Mouse (Mus musculus) forebrain, embryonic 14.5 days (tissue): Measurements from ENCODE around the gene Rasl12. TPM values are rescaled to one million over a fixed set of nuclear protein-coding genes. Genes with fewer than 3 reads are reported as not detected.

Experiments used
- ATAC-seq: fragments of 200-750 bp; cut with Nextera tagmentation; 2 replicates; pipeline ENCODE4 v1.8.0; 2017; ENCODE audit warnings: mild to moderate bottlenecking, moderate library complexity
- DNase-seq: peaks from one replicate; pipeline ENCODE4 v3.0.0-alpha.2; 2015; ENCODE audit warnings: low spot score
- H3K27ac ChIP-seq: fragments of 300-500 bp; sonication (generic); 2 replicates; pipeline ENCODE4 v1.5.1; 2014; ENCODE audit warnings: low read depth, mild to moderate bottlenecking, control low read depth, low read length, moderate library complexity
- H3K27me3 ChIP-seq: fragments of 300-500 bp; sonication (generic); replicated peaks from 2 replicates; pipeline ENCODE4 v1.6.1; 2014; ENCODE audit warnings: low read length, control low read depth, mixed read lengths; ENCODE audit not compliant: control insufficient read depth, insufficient read depth
- H3K36me3 ChIP-seq: fragments of 300-500 bp; sonication (generic); 2 replicates; pipeline ENCODE4 v1.6.1; 2014; ENCODE audit warnings: low read length, control low read depth; ENCODE audit not compliant: control insufficient read depth, insufficient read depth
- H3K4me1 ChIP-seq: fragments of 300-500 bp; sonication (generic); 2 replicates; pipeline ENCODE4 v1.6.1; 2014; ENCODE audit warnings: antibody characterized with exemption, low read length, control low read depth; ENCODE audit not compliant: control insufficient read depth, insufficient read depth
- H3K4me2 ChIP-seq: fragments of 300-500 bp; sonication (generic); 2 replicates; pipeline ENCODE4 v1.6.1; 2014; ENCODE audit warnings: mild to moderate bottlenecking, control low read depth, low read length
- H3K4me3 ChIP-seq: fragments of 300-500 bp; sonication (generic); 2 replicates; pipeline ENCODE4 v1.5.1; 2014; ENCODE audit warnings: low read depth, low read length, control low read depth
- H3K9ac ChIP-seq: fragments of 300-500 bp; sonication (generic); 2 replicates; pipeline ENCODE4 v1.6.1; 2014; ENCODE audit warnings: mild to moderate bottlenecking, low read length, control low read depth, moderate library complexity
- H3K9me3 ChIP-seq: fragments of 300-500 bp; sonication (generic); replicated peaks from 2 replicates; pipeline ENCODE4 v1.6.1; 2016; ENCODE audit warnings: low read length, control low read depth, mixed read lengths; ENCODE audit not compliant: control insufficient read depth
- WGBS: fragments of 180-500 bp; shearing (Covaris S2); extraction: QIAGEN DNeasy Blood & Tissue Kit; methylation state at CpG from one replicate; pipeline ENCODE4 v1.1.7; 2014; 5-methylcytosine and 5-hydroxymethylcytosine counted together
- polyA plus RNA-seq: library from polyadenylated mRNA; unstranded; fragments of >200 nt; fragmentation: Nextera tagmentation; extraction: Ambion mirVana; gene quantifications from 2 replicates; pipeline ENCODE4 v1.2.1, GENCODE M21; 2014

Rasl12 gene
- polyA plus RNA-seq, 1 experiment from 2014 or later = 6.3 TPM

GRCm38 (mm10) chr9:65372449-65372848, 25.9 kb upstream of the Rasl12 start:
- H3K27ac ChIP-seq = no peak overlapping the region
- no peak overlapping the region for H3K9ac ChIP-seq
- DNase-seq (no peak), ATAC-seq (no peak)
- no peaks in the 10 kb centered on the region for H3K4me1 ChIP-seq
- H3K9me3 ChIP-seq = no peaks in the 10 kb centered on the region
- no peak overlapping the region for H3K4me3 ChIP-seq
- H3K4me2 ChIP-seq = no peak overlapping the region
- WGBS = 74% methylated on average over 4 of the region's 4 CpGs
- 0 out of 2 replicates have a peak, but pooled peaks cover 10% of the 10 kb centered on the region for H3K36me3 ChIP-seq
- H3K27me3 ChIP-seq = no peaks in the 10 kb centered on the region

GRCm38 (mm10) chr9:65374468-65375162, 23.7 kb upstream of the Rasl12 start:
- Histone ChIP-seq H3K4me1 (no peaks in the 10 kb centered on the region), H3K4me3 (no peak overlapping the region), H3K4me2 (no peak overlapping the region), H3K27ac (no peak overlapping the region), H3K27me3 (no peaks in the 10 kb centered on the region), H3K36me3 (0 out of 2 replicates have a peak, but pooled peaks cover 10% of the 10 kb centered on the region), H3K9ac (no peak overlapping the region), H3K9me3 (no peaks in the 10 kb centered on the region)
- WGBS = 87% methylated on average over 5 of the region's 5 CpGs
- DNase-seq (no peak), ATAC-seq (no peak)

GRCm38 (mm10) chr9:65375163-65375934, 23.0 kb upstream of the Rasl12 start:
- H3K9me3 ChIP-seq = no peaks in the 10 kb centered on the region
- 79% methylated on average over 9 of the region's 9 CpGs for WGBS
- no peak overlapping the region for H3K27ac ChIP-seq
- H3K4me2 ChIP-seq = no peak overlapping the region
- H3K4me1 ChIP-seq = no peaks in the 10 kb centered on the region
- DNase-seq (peak; percentile 28), ATAC-seq (no peak)
- H3K27me3 ChIP-seq = no peaks in the 10 kb centered on the region
- H3K9ac ChIP-seq = no peak overlapping the region
- H3K36me3 ChIP-seq = 0 out of 2 replicates have a peak, but pooled peaks cover 10% of the 10 kb centered on the region
- no peak overlapping the region for H3K4me3 ChIP-seq

GRCm38 (mm10) chr9:65381017-65381590, 17.2 kb upstream of the Rasl12 start:
- DNase-seq = no peak
- Histone ChIP-seq H3K27ac (no peak overlapping the region), H3K4me3 (no peak overlapping the region), H3K9me3 (no peaks in the 10 kb centered on the region), H3K4me1 (no peaks in the 10 kb centered on the region), H3K4me2 (no peak overlapping the region), H3K9ac (no peak overlapping the region), H3K27me3 (no peaks in the 10 kb centered on the region), H3K36me3 (no peaks in the 10 kb centered on the region)
- no peak for ATAC-seq
- WGBS = 79% methylated on average over 4 of the region's 4 CpGs

GRCm38 (mm10) chr9:65382031-65382750, 16.1 kb upstream of the Rasl12 start:
- Histone ChIP-seq H3K27me3 (no peaks in the 10 kb centered on the region), H3K4me2 (no peak overlapping the region), H3K36me3 (no peaks in the 10 kb centered on the region), H3K4me3 (no peak overlapping the region), H3K4me1 (no peaks in the 10 kb centered on the region), H3K9me3 (no peaks in the 10 kb centered on the region), H3K27ac (no peak overlapping the region), H3K9ac (no peak overlapping the region)
- no peak for ATAC-seq
- no peak for DNase-seq
- WGBS = 78% methylated on average over 6 of the region's 6 CpGs

GRCm38 (mm10) chr9:65382751-65383097, 15.6 kb upstream of the Rasl12 start:
- ATAC-seq (no peak), DNase-seq (no peak)
- H3K36me3 ChIP-seq = no peaks in the 10 kb centered on the region
- no peaks in the 10 kb centered on the region for H3K4me1 ChIP-seq
- no peak overlapping the region for H3K27ac ChIP-seq
- no peaks in the 10 kb centered on the region for H3K9me3 ChIP-seq
- no peak overlapping the region for H3K9ac ChIP-seq
- no peak overlapping the region for H3K4me3 ChIP-seq
- 52% methylated on average over 3 of the region's 3 CpGs for WGBS
- H3K4me2 ChIP-seq = no peak overlapping the region
- no peaks in the 10 kb centered on the region for H3K27me3 ChIP-seq

GRCm38 (mm10) chr9:65384276-65384675, 14.0 kb upstream of the Rasl12 start:
- H3K4me2 ChIP-seq = no peak overlapping the region
- peaks cover 3% of the 10 kb centered on the region; the same call in 1 of the 2 replicates for H3K27me3 ChIP-seq
- H3K4me3 ChIP-seq = no peak overlapping the region
- H3K27ac ChIP-seq = no peak overlapping the region
- ATAC-seq = no peak
- H3K9ac ChIP-seq = no peak overlapping the region
- H3K4me1 ChIP-seq = no peaks in the 10 kb centered on the region
- H3K36me3 ChIP-seq = no peaks in the 10 kb centered on the region
- no peak for DNase-seq
- 58% methylated on average over 3 of the region's 3 CpGs for WGBS
- no peaks in the 10 kb centered on the region for H3K9me3 ChIP-seq

GRCm38 (mm10) chr9:65386373-65387140, 11.7 kb upstream of the Rasl12 start:
- H3K9ac ChIP-seq = no peak overlapping the region
- ATAC-seq = no peak
- WGBS = 29% methylated on average over 8 of the region's 8 CpGs

More at GRCm38 (mm10) chr9:65386373-65387140, 11.7 kb upstream of the Rasl12 start:
- Histone ChIP-seq H3K9me3 (no peaks in the 10 kb centered on the region), H3K4me2 (no peak overlapping the region), H3K4me1 (peaks cover 3% of the 10 kb centered on the region; the same call in 1 of the 2 replicates), H3K27me3 (peaks cover 25% of the 10 kb centered on the region), H3K27ac (no peak overlapping the region), H3K4me3 (no peak overlapping the region), H3K36me3 (no peaks in the 10 kb centered on the region)
- DNase-seq = no peak
